In genomic region chr15:78509297-78509899, GRCm38 (mm10) we compare ENCODE assay signal across 12 mouse cellular contexts. TPM values are rescaled to one million over a fixed set of nuclear protein-coding genes. Genes with fewer than 3 reads are reported as not detected.
DNase-seq lines count a peak whose midpoint lies in the region; ATAC-seq and TF ChIP-seq lines count a peak whose summit lies in the region.
"Had no signal": no experiment of that assay in that cellular context is flagged by ENCODE, and none has a peak within 500 bp of the region (broad histone marks: within the 10 kb centered on the region; RNA-seq: fewer than 3 reads in every experiment).

No protein-coding gene starts in this region.

- WGBS in hindbrain, embryonic 11.5 days = 44% methylated on average over 12 of the region's 12 CpGs
- 44% methylated on average over 12 of the region's 12 CpGs for WGBS in hindbrain, embryonic 13.5 days
- WGBS in embryonic facial prominence, embryonic 14.5 days = 49% methylated on average over 12 of the region's 12 CpGs
- 47% methylated on average over 12 of the region's 12 CpGs for WGBS in midbrain, embryonic 16.5 days
- 63% methylated on average over 12 of the region's 12 CpGs for WGBS in cerebellum, adult 2 months

- DNase-seq in hindbrain, embryonic 11.5 days (ENCODE audit: low spot score) = peak; percentile 48
- DNase-seq in R1 (ENCODE audit: low read depth, low spot score) = peak; percentile 85
- DNase-seq in embryonic facial prominence, embryonic 14.5 days (ENCODE audit: low spot score) = no peak
- DNase-seq in cerebellum, adult 2 months = no peak
- no peak for DNase-seq in adrenal gland, adult 2 months

- peak overlapping the region; percentile 32; the same call in 1 of the 2 replicates for H3K9ac ChIP-seq in hindbrain, embryonic 11.5 days (ENCODE audit: low read depth, low read length)
- H3K9ac ChIP-seq in hindbrain, embryonic 13.5 days = no peak overlapping the region
- H3K9ac ChIP-seq in embryonic facial prominence, embryonic 14.5 days (ENCODE audit: low read depth, low read length) = no peak overlapping the region
- no peak overlapping the region for H3K9ac ChIP-seq in midbrain, embryonic 16.5 days (ENCODE audit: low read depth, low read length)

- no peak for ATAC-seq in hindbrain, embryonic 11.5 days (ENCODE audit: low FRiP score)
- ATAC-seq in hindbrain, embryonic 13.5 days (ENCODE audit: low FRiP score) = no peak
- ATAC-seq in embryonic facial prominence, embryonic 14.5 days (ENCODE audit: low read depth) = peak; percentile 35; the same call in 1 of the 2 replicates
- ATAC-seq in midbrain, embryonic 16.5 days = no peak
- ATAC-seq in megakaryocyte-erythroid progenitor cell, adult 5-6 weeks (replicated peaks; ENCODE audit: low FRiP score, low TSS enrichment, poor library complexity, severe bottlenecking) = no peak

- no peaks in the 10 kb centered on the region for H3K9me3 ChIP-seq in hindbrain, embryonic 11.5 days (ENCODE audit: control insufficient read depth, low read length)
- H3K9me3 ChIP-seq in hindbrain, embryonic 13.5 days = 0 out of 2 replicates have a peak, but pooled peaks cover 4% of the 10 kb centered on the region
- peaks cover 3% of the 10 kb centered on the region; the same call in 1 of the 2 replicates for H3K9me3 ChIP-seq in embryonic facial prominence, embryonic 14.5 days (ENCODE audit: control insufficient read depth, low read length)
- peaks cover 5% of the 10 kb centered on the region; the same call in 1 of the 2 replicates for H3K9me3 ChIP-seq in midbrain, embryonic 16.5 days (replicated peaks; ENCODE audit: control insufficient read depth, low read length, poor library complexity, severe bottlenecking)

- peaks cover 3% of the 10 kb centered on the region; the same call in 1 of the 2 replicates for H3K4me1 ChIP-seq in hindbrain, embryonic 11.5 days (replicated peaks; ENCODE audit: control insufficient read depth, insufficient read depth, low read length)
- H3K4me1 ChIP-seq in hindbrain, embryonic 13.5 days (replicated peaks) = peaks cover 7% of the 10 kb centered on the region
- H3K4me1 ChIP-seq in embryonic facial prominence, embryonic 14.5 days (ENCODE audit: control insufficient read depth, insufficient read depth, low read length) = peaks cover 5% of the 10 kb centered on the region
- H3K4me1 ChIP-seq in midbrain, embryonic 16.5 days (ENCODE audit: control insufficient read depth, insufficient read depth, low read length) = peaks cover 2% of the 10 kb centered on the region; the same call in 1 of the 2 replicates
- H3K4me1 ChIP-seq in cerebellum, adult 2 months (ENCODE audit: control insufficient read depth, insufficient read depth, low read length) = peaks cover 7% of the 10 kb centered on the region; the same call in 1 of the 2 replicates

- 0 out of 2 replicates have a peak overlapping the region, but pooled peaks have one; percentile 52 for H3K27ac ChIP-seq in hindbrain, embryonic 11.5 days (ENCODE audit: low read depth, low read length)
- H3K27ac ChIP-seq in hindbrain, embryonic 13.5 days = no peak overlapping the region
- no peak overlapping the region for H3K27ac ChIP-seq in embryonic facial prominence, embryonic 14.5 days (replicated peaks; ENCODE audit: low read depth, low read length)
- no peak overlapping the region for H3K27ac ChIP-seq in midbrain, embryonic 16.5 days (ENCODE audit: low read length)
- no peak overlapping the region for H3K27ac ChIP-seq in cerebellum, adult 2 months (ENCODE audit: insufficient read depth, low read length)
- H3K27ac ChIP-seq: kidney, postnatal 0 days; macrophage had no signal

- H3K4me2 ChIP-seq in hindbrain, embryonic 11.5 days (replicated peaks; ENCODE audit: low read depth, low read length) = peak overlapping the region; percentile 5; the same call in 1 of the 2 replicates
- no peak overlapping the region for H3K4me2 ChIP-seq in hindbrain, embryonic 13.5 days
- no peak overlapping the region for H3K4me2 ChIP-seq in embryonic facial prominence, embryonic 14.5 days (ENCODE audit: low read depth, low read length)
- 0 out of 2 replicates have a peak overlapping the region, but pooled peaks have one; percentile 5 for H3K4me2 ChIP-seq in midbrain, embryonic 16.5 days (ENCODE audit: low read length)

- TF ChIP-seq POLR2A in cerebellum, adult 2 months (IDR thresholded peaks at IDR 0.05; ENCODE audit: borderline replicate concordance, insufficient read depth, low read length) = no peak

- H3K4me3 ChIP-seq in hindbrain, embryonic 11.5 days (ENCODE audit: low read depth, low read length) = no peak overlapping the region
- H3K4me3 ChIP-seq in hindbrain, embryonic 13.5 days = no peak overlapping the region
- no peak overlapping the region for H3K4me3 ChIP-seq in embryonic facial prominence, embryonic 14.5 days (ENCODE audit: low read depth, low read length)
- H3K4me3 ChIP-seq in midbrain, embryonic 16.5 days (ENCODE audit: low read depth, low read length) = no peak overlapping the region
- no peak overlapping the region for H3K4me3 ChIP-seq in cerebellum, adult 2 months (replicated peaks; ENCODE audit: insufficient read depth, low read depth, low read length)

- H3K27me3 ChIP-seq in hindbrain, embryonic 11.5 days (ENCODE audit: control insufficient read depth, insufficient read depth, low read length) = no peaks in the 10 kb centered on the region
- no peaks in the 10 kb centered on the region for H3K27me3 ChIP-seq in hindbrain, embryonic 13.5 days
- H3K27me3 ChIP-seq in embryonic facial prominence, embryonic 14.5 days (replicated peaks; ENCODE audit: control insufficient read depth, insufficient read depth, low read length) = no peaks in the 10 kb centered on the region
- no peaks in the 10 kb centered on the region for H3K27me3 ChIP-seq in midbrain, embryonic 16.5 days (ENCODE audit: control insufficient read depth, insufficient read depth, low read depth, low read length)
- H3K27me3 ChIP-seq in cerebellum, adult 2 months (ENCODE audit: control insufficient read depth, insufficient read depth, low read length) = no peaks in the 10 kb centered on the region

- no peak for TF ChIP-seq CTCF in cerebellum, adult 2 months (IDR thresholded peaks at IDR 0.05; ENCODE audit: borderline replicate concordance, insufficient read depth, low read depth, low read length)

- no peaks in the 10 kb centered on the region for H3K36me3 ChIP-seq in hindbrain, embryonic 11.5 days (ENCODE audit: control insufficient read depth, insufficient read depth, low read length)
- H3K36me3 ChIP-seq in hindbrain, embryonic 13.5 days = no peaks in the 10 kb centered on the region
- no peaks in the 10 kb centered on the region for H3K36me3 ChIP-seq in embryonic facial prominence, embryonic 14.5 days (ENCODE audit: control insufficient read depth, insufficient read depth, low read length)
- H3K36me3 ChIP-seq in midbrain, embryonic 16.5 days (ENCODE audit: control insufficient read depth, insufficient read depth, low read length) = no peaks in the 10 kb centered on the region

RNA-seq across cellular contexts. Expression of gene Il2rb, which starts 14.3 kb away (rescaled TPM):
- polyA plus RNA-seq in hindbrain, embryonic 11.5 days (2014; fragmentation: Nextera tagmentation; extraction: Ambion mirVana) = not detected in 2 replicates
- polyA plus RNA-seq in hindbrain, embryonic 13.5 days (2015; fragmentation: Nextera tagmentation; extraction: Ambion mirVana) = 0.05 and 0.13 TPM in 2 replicates
- 0.42 and 0.55 TPM in 2 replicates for polyA plus RNA-seq in embryonic facial prominence, embryonic 14.5 days (2014; fragmentation: Nextera tagmentation; extraction: Ambion mirVana)
- 0.20 TPM in 1 of 2 replicates, not detected in the other for polyA plus RNA-seq in midbrain, embryonic 16.5 days (2015; fragmentation: Nextera tagmentation; extraction: Ambion mirVana)
- 0.10 and 0.25 TPM in 2 replicates for polyA plus RNA-seq in cerebellum, adult 2 months (2012; rRNA removed)
- 1 to 10 TPM; 1.3 to 1.5 TPM for total RNA-seq in adrenal gland, adult 2 months (2021)
- 3.8 and 4.9 TPM in 2 replicates for polyA plus RNA-seq in adrenal gland, adult 2 months (2012; rRNA removed)
- 8.6 and 18.4 TPM in 2 replicates for total RNA-seq in megakaryocyte-erythroid progenitor cell, adult 5-6 weeks (2014; fragmentation: Nextera tagmentation)
- total RNA-seq in megakaryocyte-erythroid progenitor cell, adult 5-6 weeks (2017) = 0.88 and 9.5 TPM in 2 replicates

RNA-seq across cellular contexts. Expression of gene C1qtnf6, which starts 21.8 kb away (rescaled TPM):
- 11.8 and 12.4 TPM in 2 replicates for polyA plus RNA-seq in hindbrain, embryonic 11.5 days (2014; fragmentation: Nextera tagmentation; extraction: Ambion mirVana)
- polyA plus RNA-seq in hindbrain, embryonic 13.5 days (2015; fragmentation: Nextera tagmentation; extraction: Ambion mirVana) = 8.0 and 8.2 TPM in 2 replicates
- polyA plus RNA-seq in embryonic facial prominence, embryonic 14.5 days (2014; fragmentation: Nextera tagmentation; extraction: Ambion mirVana) = 64.1 and 67.5 TPM in 2 replicates
- polyA plus RNA-seq in midbrain, embryonic 16.5 days (2015; fragmentation: Nextera tagmentation; extraction: Ambion mirVana) = 6.7 and 7.8 TPM in 2 replicates
- 3.1 and 3.5 TPM in 2 replicates for polyA plus RNA-seq in cerebellum, adult 2 months (2012; rRNA removed)
- 10 to 100 TPM; 16.9 to 30.1 TPM for total RNA-seq in adrenal gland, adult 2 months (2021)
- 63.2 and 92.2 TPM in 2 replicates for polyA plus RNA-seq in adrenal gland, adult 2 months (2012; rRNA removed)
- total RNA-seq in megakaryocyte-erythroid progenitor cell, adult 5-6 weeks (2014; fragmentation: Nextera tagmentation) = 3.1 and 6.9 TPM in 2 replicates
- 0.14 and 1.7 TPM in 2 replicates for total RNA-seq in megakaryocyte-erythroid progenitor cell, adult 5-6 weeks (2017)

RNA-seq across cellular contexts. Expression of gene Sstr3, which starts 35.1 kb away (rescaled TPM):
- 0.10 and 0.22 TPM in 2 replicates for polyA plus RNA-seq in hindbrain, embryonic 11.5 days (2014; fragmentation: Nextera tagmentation; extraction: Ambion mirVana)
- polyA plus RNA-seq in hindbrain, embryonic 13.5 days (2015; fragmentation: Nextera tagmentation; extraction: Ambion mirVana) = 0.42 and 0.48 TPM in 2 replicates
- polyA plus RNA-seq in embryonic facial prominence, embryonic 14.5 days (2014; fragmentation: Nextera tagmentation; extraction: Ambion mirVana) = 0.14 TPM in 1 of 2 replicates, not detected in the other
- 0.15 and 0.16 TPM in 2 replicates for polyA plus RNA-seq in midbrain, embryonic 16.5 days (2015; fragmentation: Nextera tagmentation; extraction: Ambion mirVana)
- polyA plus RNA-seq in cerebellum, adult 2 months (2012; rRNA removed) = 9.8 and 12.1 TPM in 2 replicates
- 1 to 10 TPM in 1 of 2 experiments, under 1 TPM in 1; 0.43 to 1.6 TPM for total RNA-seq in adrenal gland, adult 2 months (2021)
- polyA plus RNA-seq in adrenal gland, adult 2 months (2012; rRNA removed) = 0.16 and 0.93 TPM in 2 replicates
- not detected in 2 replicates for total RNA-seq in megakaryocyte-erythroid progenitor cell, adult 5-6 weeks (2014; fragmentation: Nextera tagmentation)
- not detected in 2 replicates for total RNA-seq in megakaryocyte-erythroid progenitor cell, adult 5-6 weeks (2017)
- total RNA-seq: common myeloid progenitor, adult 5-6 weeks had no signal
- polyA plus RNA-seq: macrophage had no signal

RNA-seq across cellular contexts. Expression of gene Tmprss6, which starts 41.0 kb away (rescaled TPM):
- polyA plus RNA-seq in hindbrain, embryonic 11.5 days (2014; fragmentation: Nextera tagmentation; extraction: Ambion mirVana) = 0.05 and 0.24 TPM in 2 replicates
- 0.23 and 0.31 TPM in 2 replicates for polyA plus RNA-seq in hindbrain, embryonic 13.5 days (2015; fragmentation: Nextera tagmentation; extraction: Ambion mirVana)
- polyA plus RNA-seq in embryonic facial prominence, embryonic 14.5 days (2014; fragmentation: Nextera tagmentation; extraction: Ambion mirVana) = 1.1 and 1.5 TPM in 2 replicates
- polyA plus RNA-seq in midbrain, embryonic 16.5 days (2015; fragmentation: Nextera tagmentation; extraction: Ambion mirVana) = 0.09 and 0.31 TPM in 2 replicates
- polyA plus RNA-seq in cerebellum, adult 2 months (2012; rRNA removed) = 0.06 and 0.08 TPM in 2 replicates
- total RNA-seq in adrenal gland, adult 2 months (2021) = 1 to 10 TPM in 1 of 2 experiments, under 1 TPM in 1; 0.59 to 3.3 TPM
- polyA plus RNA-seq in adrenal gland, adult 2 months (2012; rRNA removed) = 3.5 and 4.7 TPM in 2 replicates
- total RNA-seq in megakaryocyte-erythroid progenitor cell, adult 5-6 weeks (2014; fragmentation: Nextera tagmentation) = 0.96 TPM in 1 of 2 replicates, not detected in the other
- 0.46 TPM in 1 of 2 replicates, not detected in the other for total RNA-seq in megakaryocyte-erythroid progenitor cell, adult 5-6 weeks (2017)
- total RNA-seq: common myeloid progenitor, adult 5-6 weeks; left cerebral cortex, postnatal 10 days had no signal
- polyA plus RNA-seq: macrophage had no signal

Comparison
In these comparisons a context has a peak if more than half of its experiments do, and no peak if none do; other contexts are left out.
1. H3K4me2 ChIP-seq: peak in hindbrain, embryonic 11.5 days (single experiment) and midbrain, embryonic 16.5 days (single experiment); none in hindbrain, embryonic 13.5 days (single experiment) and embryonic facial prominence, embryonic 14.5 days (single experiment).
2. DNase-seq: peak in hindbrain, embryonic 11.5 days (single experiment) and R1 (single experiment); none in embryonic facial prominence, embryonic 14.5 days (single experiment), cerebellum, adult 2 months (0 of 2) and adrenal gland, adult 2 months (single experiment).